Mouse (Mus musculus) cerebellum, adult 2 months (tissue): ENCODE measurements around the gene Rnase13. TPM values are rescaled to one million over a fixed set of nuclear protein-coding genes. Genes with fewer than 3 reads are reported as not detected.
A peak's percentile ranks its signal among the peaks of the same experiment; 100 is the strongest.

ENCODE experiments used
- DNase-seq, 2 experiments: peaks; one replicate each; pipeline ENCODE4 v3.0.0; 2021
- H3K27ac ChIP-seq: fragments of 200-500 bp; 2 replicates; pipeline ENCODE4 v1.5.1; 2012; ENCODE audit warnings: low read length, control low read depth, inconsistent platforms; ENCODE audit not compliant: insufficient read depth
- H3K27me3 ChIP-seq: fragments of 200-500 bp; 2 replicates; pipeline ENCODE4 v1.6.1; 2012; ENCODE audit warnings: inconsistent platforms, mild to moderate bottlenecking, low read length, moderate library complexity; ENCODE audit not compliant: control insufficient read depth, insufficient read depth
- H3K4me1 ChIP-seq: fragments of 200-500 bp; 2 replicates; pipeline ENCODE4 v1.6.1; 2011; ENCODE audit warnings: low read length; ENCODE audit not compliant: control insufficient read depth, insufficient read depth
- H3K4me3 ChIP-seq: fragments of 200-500 bp; replicated peaks from 2 replicates; pipeline ENCODE3; 2011; ENCODE audit warnings: mild to moderate bottlenecking, low read depth, low read length, control low read depth; ENCODE audit not compliant: insufficient read depth
- CTCF ChIP-seq: fragments of 200-500 bp; IDR thresholded peaks from 2 replicates; pipeline ENCODE4 v1.5.1; 2011; ENCODE audit warnings: low read depth, mild to moderate bottlenecking, control low read depth, low read length, moderate library complexity, borderline replicate concordance; ENCODE audit not compliant: insufficient read depth
- POLR2A ChIP-seq: fragments of 200-500 bp; IDR thresholded peaks from 2 replicates; pipeline ENCODE4 v1.6.1; 2011; ENCODE audit warnings: low read length, control low read depth, borderline replicate concordance; ENCODE audit not compliant: insufficient read depth
- WGBS: fragments of 180-500 bp; shearing (Covaris S2); methylation state at CpG from one replicate; pipeline ENCODE4 v1.1.7; 2018; 5-methylcytosine and 5-hydroxymethylcytosine counted together
- polyA plus RNA-seq: library from polyadenylated mRNA; depleted of rRNA; stranded (reverse); fragments of >200 nt; gene quantifications from 2 replicates; pipeline ENCODE4 v1.2.3, GENCODE M21; 2012

Rnase13 gene
- polyA plus RNA-seq, 1 experiment: not detected

DNA sequence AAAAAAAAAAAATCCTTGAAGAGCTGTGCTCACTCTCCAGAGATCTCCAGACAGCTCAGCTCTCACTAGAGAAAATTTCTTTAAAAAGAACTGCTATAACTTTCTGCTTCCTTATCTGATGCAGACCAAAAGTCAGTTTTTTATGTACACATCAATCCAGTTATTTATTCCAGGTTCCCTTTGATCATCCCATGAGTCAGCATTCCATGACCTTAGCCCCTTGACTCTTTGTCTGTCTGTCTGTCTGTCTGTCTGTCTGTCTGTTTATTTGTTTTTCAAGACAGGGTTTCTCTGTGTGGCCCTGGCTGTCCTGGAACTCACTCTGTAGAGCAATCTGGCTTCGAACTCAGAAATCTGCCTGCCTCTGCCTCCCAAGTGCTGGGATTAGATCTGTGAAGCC is 23.2 kb downstream of the Rnase13 start:
- no peak overlapping the region for H3K4me3 ChIP-seq
- DNase-seq: no peak
- 93% methylated on average over 1 of the region's 1 CpGs for WGBS
- H3K27me3 ChIP-seq: no peaks in the 10 kb centered on the region
- no peak for TF ChIP-seq CTCF
- no peak overlapping the region for H3K27ac ChIP-seq
- no peaks in the 10 kb centered on the region for H3K4me1 ChIP-seq

DNA sequence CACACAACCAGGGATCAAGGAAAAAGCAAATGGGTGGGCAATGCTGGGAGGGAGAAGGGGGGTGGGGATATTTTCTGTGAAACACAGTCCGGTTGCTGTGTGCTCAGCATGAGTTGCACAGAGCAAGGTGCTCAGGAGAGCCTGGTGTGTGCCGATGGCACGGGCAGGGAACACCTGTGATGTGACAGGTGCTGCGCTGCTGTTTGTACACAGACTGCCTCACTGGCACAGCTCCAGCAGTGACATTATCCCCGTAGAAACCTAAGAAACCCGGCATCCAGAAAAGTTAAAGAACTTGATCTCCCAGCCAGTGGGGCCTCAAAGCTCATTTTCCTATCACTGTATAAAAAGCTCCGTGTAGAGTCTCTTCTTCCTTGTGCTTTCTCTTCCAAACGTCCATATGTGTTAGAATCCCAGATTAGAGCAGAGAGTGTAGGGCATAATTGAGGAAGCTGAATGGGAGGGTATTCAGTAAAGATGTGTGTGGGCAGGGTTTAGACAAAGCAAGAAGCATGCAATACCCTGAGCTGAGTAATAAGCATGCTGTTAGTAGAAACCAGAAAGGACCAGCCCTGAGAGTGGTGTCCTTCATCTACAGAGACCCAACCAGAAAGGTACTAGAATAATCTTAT is 25.9 kb downstream of the Rnase13 start:
- Histone ChIP-seq H3K27me3 (no peaks in the 10 kb centered on the region), H3K4me1 (no peaks in the 10 kb centered on the region), H3K4me3 (no peak overlapping the region), H3K27ac (no peak overlapping the region)
- WGBS: 30% methylated on average over 8 of the region's 8 CpGs
- DNase-seq: no peak
- no peak for TF ChIP-seq POLR2A
- TF ChIP-seq CTCF: no peak

DNA sequence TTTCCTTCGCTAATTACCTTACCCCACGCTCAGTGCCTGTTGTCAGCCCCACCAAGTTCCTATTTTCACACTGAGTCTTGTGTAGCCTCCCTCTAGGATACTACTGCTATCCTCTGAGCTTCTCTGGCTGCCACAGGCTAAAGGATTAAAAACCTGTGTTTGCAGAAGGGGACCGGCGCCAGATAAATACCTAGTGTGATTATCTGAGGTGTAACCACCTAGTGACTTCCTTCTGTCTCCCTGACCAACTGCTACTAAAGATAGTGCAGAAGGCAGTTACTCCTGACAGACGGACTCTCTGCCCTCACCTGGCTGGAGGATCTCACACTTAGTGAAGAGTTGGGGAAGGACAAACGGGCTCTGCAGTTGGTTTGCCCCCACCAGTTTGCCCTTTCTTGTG is 26.6 kb downstream of the Rnase13 start:
- H3K4me3 ChIP-seq: no peak overlapping the region
- DNase-seq: peak; percentile 48 to 62
- H3K27me3 ChIP-seq: no peaks in the 10 kb centered on the region
- 36% methylated on average over 6 of the region's 6 CpGs for WGBS
- TF ChIP-seq POLR2A (no peak), CTCF (no peak)
- H3K4me1 ChIP-seq: no peaks in the 10 kb centered on the region
- no peak overlapping the region for H3K27ac ChIP-seq

DNA sequence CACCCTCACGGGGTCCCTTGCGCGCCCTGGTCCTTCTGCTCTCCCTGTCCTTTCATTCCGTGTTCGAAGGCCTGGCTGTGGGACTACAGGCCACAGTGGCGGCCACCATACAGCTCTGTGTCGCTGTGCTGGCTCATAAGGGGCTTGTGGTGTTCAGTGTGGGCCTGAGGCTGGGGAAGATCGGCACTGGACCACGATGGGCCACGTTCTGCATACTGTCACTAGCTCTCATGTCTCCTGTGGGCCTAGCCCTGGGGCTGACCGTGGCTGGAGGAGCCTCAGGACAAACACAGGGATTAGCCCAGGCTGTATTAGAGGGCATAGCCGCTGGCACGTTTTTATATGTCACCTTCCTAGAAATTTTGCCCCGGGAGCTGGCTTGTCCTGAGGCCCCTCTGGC is 27.5 kb downstream of the Rnase13 start:
- Histone ChIP-seq H3K4me3 (no peak overlapping the region), H3K27ac (no peak overlapping the region), H3K27me3 (no peaks in the 10 kb centered on the region), H3K4me1 (no peaks in the 10 kb centered on the region)
- no peak for TF ChIP-seq POLR2A
- no peak for TF ChIP-seq CTCF
- no peak for DNase-seq
- 82% methylated on average over 14 of the region's 14 CpGs for WGBS

DNA sequence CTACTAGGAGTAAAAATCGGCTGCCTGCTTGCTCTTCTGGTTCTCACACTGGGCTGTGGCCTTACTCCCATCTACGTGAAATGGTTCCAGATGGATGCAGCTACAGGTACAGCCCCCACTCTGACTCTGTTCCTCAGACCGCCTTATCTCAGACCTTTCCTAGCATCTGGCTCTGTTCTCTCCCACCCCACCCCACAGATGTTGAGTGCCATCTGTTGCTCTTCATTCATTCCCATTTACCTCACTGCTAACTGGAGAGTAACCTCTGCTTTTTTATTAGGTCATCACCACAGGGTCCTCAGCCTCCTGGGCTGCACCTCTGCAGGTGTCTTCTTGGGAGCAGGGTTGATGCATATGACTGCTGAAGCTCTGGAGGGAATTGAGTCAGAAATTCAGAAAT is 28.8 kb downstream of the Rnase13 start:
- WGBS: 70% methylated on average over 3 of the region's 3 CpGs
- Histone ChIP-seq H3K4me1 (no peaks in the 10 kb centered on the region), H3K4me3 (no peak overlapping the region), H3K27me3 (no peaks in the 10 kb centered on the region), H3K27ac (no peak overlapping the region)
- TF ChIP-seq CTCF: no peak
- no peak for TF ChIP-seq POLR2A
- DNase-seq: no peak

DNA sequence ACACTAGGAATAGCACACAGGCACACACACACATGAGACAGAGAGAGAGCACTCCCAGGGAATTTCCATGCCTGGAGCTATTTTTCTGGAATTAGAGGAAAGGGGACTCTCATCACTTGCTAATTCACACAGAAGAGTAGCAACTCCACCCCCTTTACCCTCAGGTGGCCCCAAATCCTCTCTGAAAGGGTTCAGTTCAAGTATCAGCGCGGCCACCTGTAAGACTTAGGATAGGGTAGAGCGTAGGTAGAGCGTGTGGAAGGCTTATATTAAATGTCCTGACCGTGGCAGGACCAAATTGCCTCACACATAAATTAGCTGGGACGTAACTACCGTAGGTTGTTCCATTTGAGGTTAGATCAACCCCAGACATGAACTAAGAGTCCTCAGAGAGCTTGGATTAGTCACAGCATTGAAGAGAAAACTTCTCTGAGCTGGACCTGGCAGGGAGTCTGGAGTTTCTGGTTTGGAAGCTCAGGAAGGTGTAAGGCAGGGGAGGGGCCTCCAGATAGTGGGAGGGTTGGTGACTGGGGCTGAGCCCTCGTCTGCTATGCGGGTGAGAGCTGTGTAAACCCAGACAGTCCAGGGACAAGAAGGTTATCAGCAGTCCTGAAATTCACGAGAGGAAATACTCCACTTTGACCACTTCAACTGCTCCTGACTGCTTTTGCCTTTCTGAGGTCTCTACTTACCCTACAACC is 29.3 kb downstream of the Rnase13 start:
- Histone ChIP-seq H3K27ac (no peak overlapping the region), H3K4me3 (no peak overlapping the region), H3K27me3 (no peaks in the 10 kb centered on the region), H3K4me1 (no peaks in the 10 kb centered on the region)
- DNase-seq: no peak
- TF ChIP-seq CTCF (no peak), POLR2A (no peak)
- 49% methylated on average over 10 of the region's 10 CpGs for WGBS

DNA sequence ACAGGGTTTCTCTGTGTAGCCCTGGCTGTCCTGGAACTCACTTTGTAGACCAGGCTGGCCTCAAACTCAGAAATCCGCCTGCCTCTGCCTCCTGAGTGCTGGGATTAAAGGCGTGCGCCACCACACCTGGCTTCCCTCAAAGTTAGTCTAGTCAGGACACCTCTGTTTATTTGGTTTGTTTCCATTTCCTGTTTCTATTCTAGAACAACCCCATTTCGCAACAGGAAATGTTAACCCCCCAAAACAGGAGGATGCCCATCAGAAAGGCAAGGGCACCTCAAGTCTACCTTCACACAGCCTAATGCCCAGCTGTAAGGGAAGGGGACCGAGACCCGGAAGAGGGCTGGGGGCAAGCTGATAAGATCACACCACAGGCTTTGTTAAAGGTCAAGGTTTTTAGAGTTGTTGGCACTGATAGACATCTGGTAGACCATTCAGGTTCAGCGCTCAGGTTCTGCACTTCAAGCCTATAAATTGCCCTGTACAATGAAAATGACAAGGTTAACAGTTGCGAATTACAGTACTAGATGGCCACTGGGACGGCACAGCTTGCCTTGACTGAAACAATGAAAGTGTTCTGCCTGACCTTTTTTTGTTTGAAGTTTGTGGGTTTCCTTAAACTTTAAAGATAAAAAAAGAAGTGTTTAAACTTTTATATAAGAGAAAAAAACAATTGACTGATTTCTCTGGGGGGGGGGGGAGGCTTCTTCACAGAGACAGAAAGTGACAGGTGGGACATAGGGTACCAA is 30.2 kb downstream of the Rnase13 start, which contains the start of gene Slc39a2:
Gene Slc39a2 (plus strand): TSS at position 699 of the 749 bp plus-strand sequence.
- Histone ChIP-seq H3K27ac (no peak within 1 kb of the TSS), H3K4me3 (no peak within 1 kb of the TSS), H3K27me3 (no peaks in the 10 kb centered on the region), H3K4me1 (no peaks in the 10 kb centered on the region)
- TF ChIP-seq CTCF (no peak), POLR2A (no peak)
- DNase-seq: no peak
- 92% methylated on average over 9 of the region's 9 CpGs for WGBS

DNA sequence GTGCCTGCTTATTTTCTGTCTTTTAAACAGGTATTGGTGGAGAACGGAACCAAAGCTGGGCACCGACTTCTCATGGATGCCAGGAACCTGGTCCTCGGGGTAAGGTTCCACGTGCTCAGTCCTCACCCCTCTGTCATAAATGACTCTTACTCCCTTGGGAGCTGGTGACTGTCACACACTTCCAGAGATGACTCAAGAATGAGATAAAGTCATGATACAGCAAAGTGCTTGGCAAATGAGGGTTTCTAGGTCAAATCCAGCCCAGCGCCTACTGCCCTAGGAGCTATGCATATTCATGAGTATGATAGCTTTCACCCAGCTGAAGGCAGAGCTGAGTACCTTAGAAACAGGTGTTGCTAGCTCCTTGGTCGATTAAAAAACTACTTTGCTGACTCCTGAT is 32.7 kb downstream of the Rnase13 start:
- TF ChIP-seq POLR2A (no peak), CTCF (no peak)
- DNase-seq: no peak
- WGBS: 87% methylated on average over 6 of the region's 6 CpGs
- Histone ChIP-seq H3K4me1 (peaks cover 4% of the 10 kb centered on the region; the same call in 1 of the 2 replicates), H3K27me3 (no peaks in the 10 kb centered on the region), H3K4me3 (no peak overlapping the region), H3K27ac (no peak overlapping the region)
